Mouse (Mus musculus): ENCODE data around the gene Mad1l1. TPM values are rescaled to one million over a fixed set of nuclear protein-coding genes. Genes with fewer than 3 reads are reported as not detected.

Mad1l1 gene
- polyA plus RNA-seq, 1 experiment from 2014 or later: 44.1 TPM

DNA sequence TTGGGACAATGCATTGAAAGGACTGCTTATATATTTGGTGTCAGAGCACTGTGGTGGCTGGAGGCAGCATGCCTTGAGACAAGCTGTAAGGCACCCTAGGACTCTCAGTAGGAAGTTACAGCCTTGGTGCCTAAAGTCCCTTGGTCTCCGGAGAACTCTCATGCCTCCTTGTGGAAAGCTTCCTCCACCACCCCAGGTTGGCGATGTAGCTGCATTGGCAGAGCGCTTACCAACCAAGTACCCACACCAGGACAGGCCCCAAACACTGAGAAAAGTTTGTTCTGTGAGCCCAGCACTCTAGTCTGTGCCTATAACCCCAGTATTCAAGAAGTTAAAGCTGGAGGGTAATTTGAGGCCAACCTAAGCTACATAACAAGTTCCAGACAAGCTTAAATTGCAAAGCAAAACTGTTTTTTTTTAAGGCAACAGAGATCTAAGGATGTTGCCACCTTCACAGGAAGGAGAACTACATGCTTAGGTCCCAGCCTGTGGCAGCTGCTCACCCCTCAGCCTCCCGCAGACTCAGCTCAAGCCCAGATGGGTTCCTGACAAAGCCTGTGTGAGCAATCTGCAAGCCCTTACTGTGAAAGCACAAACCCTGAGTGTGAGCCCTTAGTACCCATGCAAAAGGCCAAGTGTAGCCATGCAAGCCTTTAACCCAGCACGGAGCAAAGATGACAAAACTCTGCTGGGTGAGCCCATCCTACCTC lies 50.2 kb downstream of the Mad1l1 start:
- WGBS: 90% methylated on average over 5 of the region's 5 CpGs
- Histone ChIP-seq H3K4me2 (replicated peaks) (no peak overlapping the region), H3K4me3 (no peak overlapping the region), H3K9ac (no peak overlapping the region), H3K27ac (no peak overlapping the region), H3K9me3 (no peaks in the 10 kb centered on the region), H3K27me3 (replicated peaks) (no peaks in the 10 kb centered on the region), H3K36me3 (no peaks in the 10 kb centered on the region), H3K4me1 (no peaks in the 10 kb centered on the region)
- ATAC-seq (ENCODE audit: low FRiP score, low read depth): no peak

DNA sequence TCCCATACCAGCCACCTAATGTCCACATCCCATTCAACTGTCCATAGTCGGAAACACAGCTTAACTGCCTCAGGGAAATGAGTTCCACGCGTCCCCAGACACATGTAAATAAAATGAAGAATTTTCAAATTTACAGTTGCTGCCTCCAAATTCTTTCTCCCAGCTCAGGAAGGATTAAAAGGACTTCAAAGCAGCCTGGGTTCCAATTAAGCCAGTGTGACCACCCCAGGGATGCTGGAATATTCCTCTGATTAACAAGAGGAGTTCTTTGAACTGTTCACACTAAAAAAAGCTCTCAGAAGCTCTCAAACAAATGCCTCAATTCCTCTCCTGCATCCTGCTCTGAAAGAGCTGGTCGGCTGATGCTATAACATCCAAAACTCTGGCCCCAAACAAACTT lies 53.0 kb downstream of the Mad1l1 start:
- peaks cover 22% of the 10 kb centered on the region for H3K4me1 ChIP-seq
- H3K27me3 ChIP-seq (replicated peaks): no peaks in the 10 kb centered on the region
- no peaks in the 10 kb centered on the region for H3K36me3 ChIP-seq
- no peaks in the 10 kb centered on the region for H3K9me3 ChIP-seq
- H3K9ac ChIP-seq: no peak overlapping the region
- no peak overlapping the region for H3K4me3 ChIP-seq
- no peak overlapping the region for H3K4me2 ChIP-seq (replicated peaks)
- no peak overlapping the region for H3K27ac ChIP-seq
- no peak for ATAC-seq (ENCODE audit: low FRiP score, low read depth)
- 59% methylated on average over 4 of the region's 4 CpGs for WGBS

DNA sequence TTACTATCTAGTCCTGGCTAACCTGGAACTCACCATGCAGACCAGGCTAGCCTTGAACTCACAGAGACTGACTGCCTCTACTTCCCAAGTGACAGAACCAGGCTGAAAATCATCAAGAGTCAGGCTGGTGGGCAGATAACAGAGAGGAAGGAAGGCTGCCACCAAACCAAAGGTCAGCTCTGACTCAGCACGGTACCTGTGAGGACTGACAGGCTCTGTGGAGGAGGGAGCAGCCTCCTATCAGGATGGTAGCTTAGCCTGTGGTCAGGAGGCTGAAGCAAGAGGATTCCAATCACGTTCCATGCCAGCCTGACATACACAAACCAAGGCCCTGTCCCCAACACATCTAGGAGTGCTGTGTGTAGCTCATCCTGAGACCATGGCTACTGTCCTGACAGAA lies 54.3 kb downstream of the Mad1l1 start:
- H3K4me2 ChIP-seq (replicated peaks): no peak overlapping the region
- peaks cover 31% of the 10 kb centered on the region for H3K4me1 ChIP-seq
- WGBS: 89% methylated on average over 2 of the region's 2 CpGs
- H3K27ac ChIP-seq: no peak overlapping the region
- ATAC-seq (ENCODE audit: low FRiP score, low read depth): no peak
- H3K9me3 ChIP-seq: no peaks in the 10 kb centered on the region
- H3K36me3 ChIP-seq: no peaks in the 10 kb centered on the region
- no peaks in the 10 kb centered on the region for H3K27me3 ChIP-seq (replicated peaks)
- H3K4me3 ChIP-seq: no peak overlapping the region
- H3K9ac ChIP-seq: no peak overlapping the region

- whole genome bisulfite sequencing: 76% methylated on average over 5 of the region's 5 CpGs
- Histone ChIP-seq H3K4me1 (peaks cover 31% of the 10 kb centered on the region), H3K4me2 (replicated peaks) (no peak overlapping the region; the same call in 1 of the 2 replicates), H3K27me3 (replicated peaks) (no peaks in the 10 kb centered on the region), H3K4me3 (no peak overlapping the region), H3K27ac (peak overlapping the region; percentile 76), H3K9ac (0 out of 2 replicates have a peak overlapping the region, but pooled peaks have one; percentile 29), H3K9me3 (no peaks in the 10 kb centered on the region), H3K36me3 (peaks cover 9% of the 10 kb centered on the region; the same call in 1 of the 2 replicates)
- 0 out of 2 replicates have a peak, but pooled peaks have one; percentile 17 for ATAC-seq (ENCODE audit: low FRiP score, low read depth)
These were observed 56.4 kb downstream of the Mad1l1 start for GRCm38 (mm10) chr5:140264825-140265575.

- peak overlapping the region; percentile 18; the same call in 1 of the 2 replicates for H3K4me2 ChIP-seq (replicated peaks)
- WGBS: 35% methylated on average over 30 of the region's 30 CpGs
- peak; percentile 78 for ATAC-seq (ENCODE audit: low FRiP score, low read depth)
- no peaks in the 10 kb centered on the region for H3K9me3 ChIP-seq
- H3K27me3 ChIP-seq (replicated peaks): no peaks in the 10 kb centered on the region
- H3K27ac ChIP-seq: peak overlapping the region; percentile 76
- no peak overlapping the region for H3K4me3 ChIP-seq
- peaks cover 31% of the 10 kb centered on the region for H3K4me1 ChIP-seq
- peaks cover 11% of the 10 kb centered on the region; the same call in 1 of the 2 replicates for H3K36me3 ChIP-seq
- 0 out of 2 replicates have a peak overlapping the region, but pooled peaks have one; percentile 29 for H3K9ac ChIP-seq
These were observed 57.3 kb downstream of the Mad1l1 start for GRCm38 (mm10) chr5:140263754-140264749.

DNA sequence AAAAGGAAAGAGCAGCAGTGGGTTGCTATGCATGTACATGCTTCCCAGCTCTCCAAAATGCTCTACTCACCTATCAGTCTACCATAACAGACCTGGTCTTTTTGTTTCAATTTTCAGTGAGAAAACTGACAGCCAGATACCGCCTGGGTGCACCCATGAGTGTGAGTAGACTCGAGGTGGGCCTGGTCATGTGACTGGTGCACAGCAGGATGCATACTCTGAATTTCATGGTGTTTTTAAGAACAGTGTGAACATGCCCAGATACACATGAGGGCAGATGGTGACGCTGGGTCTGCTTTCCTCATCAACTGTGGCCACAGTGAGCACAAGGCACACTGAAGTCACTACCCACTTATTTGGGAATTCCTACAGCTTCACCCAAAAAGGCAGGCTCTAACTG lies 59.0 kb downstream of the Mad1l1 start:
- H3K27me3 ChIP-seq (replicated peaks): no peaks in the 10 kb centered on the region
- WGBS: 69% methylated on average over 3 of the region's 3 CpGs
- peaks cover 31% of the 10 kb centered on the region for H3K4me1 ChIP-seq

DNA sequence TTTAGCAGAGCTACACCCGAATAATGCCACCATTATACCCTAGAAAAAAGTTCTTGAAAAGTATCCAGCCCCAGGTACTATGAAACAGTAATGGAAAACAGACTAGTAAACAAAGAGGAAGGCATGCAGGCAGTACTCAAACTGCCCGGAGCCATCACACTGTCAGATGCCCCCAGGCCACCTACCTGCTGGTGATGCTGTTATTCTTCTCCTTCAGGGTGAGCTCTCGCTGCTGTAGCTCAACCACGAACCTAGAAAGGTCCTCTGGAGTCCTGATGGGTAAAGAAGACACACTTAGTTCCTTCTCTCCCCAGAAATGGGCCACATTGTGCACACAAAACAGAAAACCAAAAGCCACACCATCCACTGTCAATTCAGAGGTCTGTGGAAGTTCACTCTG lies 60.0 kb downstream of the Mad1l1 start:
- no peak for ATAC-seq (ENCODE audit: low FRiP score, low read depth)
- H3K9ac ChIP-seq: no peak overlapping the region
- no peaks in the 10 kb centered on the region for H3K9me3 ChIP-seq
- no peaks in the 10 kb centered on the region for H3K27me3 ChIP-seq (replicated peaks)
- peaks cover 34% of the 10 kb centered on the region for H3K4me1 ChIP-seq
- WGBS: 86% methylated on average over 4 of the region's 4 CpGs
- no peak overlapping the region for H3K27ac ChIP-seq
- peaks cover 11% of the 10 kb centered on the region; the same call in 1 of the 2 replicates for H3K36me3 ChIP-seq
- H3K4me3 ChIP-seq: no peak overlapping the region
- no peak overlapping the region for H3K4me2 ChIP-seq (replicated peaks)

More for the DNA sequence above, 59.0 kb downstream of the Mad1l1 start:
- ATAC-seq (ENCODE audit: low FRiP score, low read depth): no peak
- no peak overlapping the region for H3K4me2 ChIP-seq (replicated peaks)
- no peak overlapping the region for H3K9ac ChIP-seq
- H3K27ac ChIP-seq: no peak overlapping the region
- peaks cover 11% of the 10 kb centered on the region; the same call in 1 of the 2 replicates for H3K36me3 ChIP-seq
- H3K4me3 ChIP-seq: no peak overlapping the region
- no peaks in the 10 kb centered on the region for H3K9me3 ChIP-seq

DNA sequence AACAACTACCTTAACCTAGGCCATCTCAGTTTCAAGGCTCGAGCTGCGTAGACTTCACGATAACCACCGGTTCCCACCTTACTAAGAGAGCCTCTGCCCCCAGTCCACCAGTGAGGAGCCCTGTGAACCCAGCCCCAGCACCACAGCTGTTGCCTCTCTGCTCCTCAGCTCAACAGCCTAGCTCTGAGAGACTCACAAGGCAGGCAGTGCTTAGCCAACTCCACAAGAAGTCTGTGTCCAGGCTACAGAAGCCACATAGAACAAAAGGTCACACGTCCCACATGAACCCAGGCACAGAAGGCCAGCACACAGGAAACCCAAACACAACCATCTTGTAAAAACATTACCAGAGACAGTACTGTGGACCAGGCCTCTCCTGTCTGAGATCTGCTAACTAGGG lies 62.7 kb downstream of the Mad1l1 start:
- no peaks in the 10 kb centered on the region for H3K9me3 ChIP-seq
- no peaks in the 10 kb centered on the region for H3K27me3 ChIP-seq (replicated peaks)
- H3K4me1 ChIP-seq: peaks cover 31% of the 10 kb centered on the region
- H3K27ac ChIP-seq: no peak overlapping the region
- no peak for ATAC-seq (ENCODE audit: low FRiP score, low read depth)
- H3K36me3 ChIP-seq: peaks cover 11% of the 10 kb centered on the region; the same call in 1 of the 2 replicates
- 87% methylated on average over 5 of the region's 5 CpGs for WGBS
- no peak overlapping the region for H3K9ac ChIP-seq
- H3K4me2 ChIP-seq (replicated peaks): no peak overlapping the region
- no peak overlapping the region for H3K4me3 ChIP-seq

DNA sequence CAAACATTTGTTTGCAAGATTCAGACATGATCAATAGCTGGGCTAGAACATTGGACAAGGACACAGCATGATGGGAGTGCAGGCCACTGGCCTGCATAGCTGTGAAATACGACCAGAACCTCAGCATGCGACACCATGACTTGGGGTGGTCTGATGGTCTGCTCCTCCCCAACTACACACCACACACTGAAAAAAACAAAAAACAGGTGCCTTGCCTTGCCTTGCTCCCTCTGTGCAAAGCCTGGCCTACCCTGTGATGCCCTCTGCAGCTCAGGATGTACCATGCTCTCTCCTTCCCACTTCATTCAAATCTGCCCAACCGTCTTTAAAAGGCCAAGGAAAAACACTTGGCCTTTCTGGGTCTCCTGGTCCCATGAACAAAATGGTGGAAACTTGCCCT lies 63.3 kb downstream of the Mad1l1 start:
- peaks cover 27% of the 10 kb centered on the region for H3K4me1 ChIP-seq
- H3K4me2 ChIP-seq (replicated peaks): no peak overlapping the region
- peaks cover 11% of the 10 kb centered on the region; the same call in 1 of the 2 replicates for H3K36me3 ChIP-seq
- ATAC-seq (ENCODE audit: low FRiP score, low read depth): no peak
- H3K4me3 ChIP-seq: no peak overlapping the region
- 88% methylated on average over 3 of the region's 3 CpGs for WGBS
- H3K27me3 ChIP-seq (replicated peaks): no peaks in the 10 kb centered on the region
- H3K9me3 ChIP-seq: no peaks in the 10 kb centered on the region
- H3K9ac ChIP-seq: no peak overlapping the region
- no peak overlapping the region for H3K27ac ChIP-seq

- Histone ChIP-seq H3K4me2 (replicated peaks) (no peak overlapping the region), H3K27me3 (replicated peaks) (no peaks in the 10 kb centered on the region), H3K36me3 (peaks cover 11% of the 10 kb centered on the region; the same call in 1 of the 2 replicates), H3K27ac (no peak overlapping the region), H3K4me1 (peaks cover 21% of the 10 kb centered on the region), H3K9me3 (no peaks in the 10 kb centered on the region), H3K4me3 (no peak overlapping the region), H3K9ac (no peak overlapping the region)
- WGBS: 89% methylated on average over 5 of the region's 5 CpGs
- no peak for ATAC-seq (ENCODE audit: low FRiP score, low read depth)
These were observed 63.9 kb downstream of the Mad1l1 start for GRCm38 (mm10) chr5:140257439-140257838.

DNA sequence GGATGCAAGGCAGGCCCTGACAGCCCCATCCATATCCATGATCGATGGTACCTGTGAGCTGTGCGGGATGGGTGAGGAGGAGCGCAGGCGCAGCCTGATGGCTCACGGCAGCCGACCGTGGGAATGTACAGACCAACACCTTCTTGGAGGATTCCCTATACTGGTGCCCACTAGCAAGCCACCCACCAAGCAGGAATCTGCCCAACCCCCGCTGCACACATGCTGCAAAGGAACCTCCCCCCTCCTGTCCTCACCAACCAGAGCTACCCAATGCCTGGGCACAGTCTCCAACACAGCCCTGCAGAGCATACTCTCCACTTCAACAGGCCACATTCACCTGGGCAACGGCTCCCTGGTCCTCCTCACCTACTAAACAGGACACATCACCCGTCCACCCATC lies 64.7 kb downstream of the Mad1l1 start:
- Histone ChIP-seq H3K4me2 (replicated peaks) (no peak overlapping the region), H3K27me3 (replicated peaks) (no peaks in the 10 kb centered on the region), H3K4me3 (no peak overlapping the region), H3K9ac (no peak overlapping the region), H3K9me3 (no peaks in the 10 kb centered on the region), H3K4me1 (peaks cover 19% of the 10 kb centered on the region), H3K36me3 (peaks cover 11% of the 10 kb centered on the region; the same call in 1 of the 2 replicates), H3K27ac (no peak overlapping the region)
- ATAC-seq (ENCODE audit: low FRiP score, low read depth): no peak
- 89% methylated on average over 10 of the region's 10 CpGs for WGBS

Data from neural tube, embryonic 12.5 days (tissue).